Mouse (Mus musculus): Measurements from ENCODE around the gene Cysrt1. TPM values are rescaled to one million over a fixed set of nuclear protein-coding genes. Genes with fewer than 3 reads are reported as not detected.
A peak's percentile ranks its signal among the peaks of the same experiment; 100 is the strongest.

Gene Cysrt1
- polyA plus RNA-seq, 1 experiment from 2014 or later, result not detected

DNA sequence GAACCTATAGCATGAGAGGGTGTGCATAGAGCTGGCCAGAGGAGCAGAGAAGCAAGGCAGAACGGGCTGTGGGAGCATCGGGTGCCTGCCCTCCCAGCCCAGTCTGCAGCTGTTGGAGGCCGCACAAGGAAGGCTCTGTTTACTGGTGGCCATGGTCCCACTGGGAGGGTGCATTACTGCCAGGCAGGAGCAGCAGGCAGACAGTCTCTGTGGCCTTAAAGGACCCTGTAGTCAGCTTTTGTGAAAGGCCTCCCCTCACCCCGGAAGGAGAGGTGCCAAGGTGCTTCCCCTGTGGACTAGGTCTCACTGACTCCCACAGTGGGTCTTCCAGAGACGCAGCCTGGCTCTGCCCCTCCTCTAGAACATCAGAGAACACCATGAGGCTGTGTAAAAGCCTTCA lies 15.4 kb downstream of the Cysrt1 start:
- H3K36me3 ChIP-seq (ENCODE audit: control insufficient read depth, insufficient read depth, low read length), result no peaks in the 10 kb centered on the region
- no peak overlapping the region for H3K27ac ChIP-seq (ENCODE audit: low read depth, low read length)
- no peaks in the 10 kb centered on the region for H3K27me3 ChIP-seq (ENCODE audit: control insufficient read depth, insufficient read depth, low read length)
- no peak overlapping the region for H3K4me2 ChIP-seq (ENCODE audit: low read depth, low read length, severe bottlenecking)
- peaks cover 5% of the 10 kb centered on the region; the same call in 1 of the 2 replicates for H3K4me1 ChIP-seq (replicated peaks; ENCODE audit: control insufficient read depth, insufficient read depth, low read length)
- no peak overlapping the region for H3K9ac ChIP-seq (ENCODE audit: low read length)
- no peak overlapping the region for H3K4me3 ChIP-seq (ENCODE audit: low read depth, low read length)
- DNase-seq (ENCODE audit: low spot score) (no peak), ATAC-seq (replicated peaks; ENCODE audit: low FRiP score) (no peak)
- no peaks in the 10 kb centered on the region for H3K9me3 ChIP-seq (ENCODE audit: control insufficient read depth, low read length)
- WGBS, result 86% methylated on average over 5 of the region's 5 CpGs

DNA sequence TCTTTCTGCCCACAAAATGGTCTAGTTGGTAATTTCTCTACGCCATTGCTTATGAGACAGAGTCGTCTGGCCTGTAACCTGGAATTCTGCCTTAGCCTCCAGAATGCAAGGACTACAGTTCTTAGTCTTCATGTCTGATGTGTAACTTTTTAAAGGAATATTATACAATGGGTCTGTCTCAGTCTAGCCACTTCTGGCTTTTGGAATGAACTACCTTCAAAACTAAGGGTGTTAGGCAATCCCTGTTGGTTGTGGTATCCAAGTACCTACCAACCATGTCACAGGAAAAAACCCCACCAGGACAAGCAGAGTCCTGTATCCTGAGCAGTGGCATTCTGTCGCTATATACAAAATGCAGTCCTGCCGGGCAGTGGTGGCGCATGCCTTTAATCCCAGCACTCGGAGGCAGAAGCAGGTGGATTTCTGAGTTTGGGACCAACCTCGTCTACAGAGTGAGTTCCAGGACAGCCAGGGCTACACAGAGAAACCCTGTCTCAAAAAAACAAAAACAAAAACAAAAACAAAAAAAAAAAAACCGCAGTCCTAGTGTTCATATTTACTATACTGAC lies 16.4 kb downstream of the Cysrt1 start:
- no peak for DNase-seq (ENCODE audit: low spot score)
- peak overlapping the region; percentile 97 for H3K27ac ChIP-seq (ENCODE audit: low read depth, low read length)
- H3K36me3 ChIP-seq (ENCODE audit: control insufficient read depth, insufficient read depth, low read length), result no peaks in the 10 kb centered on the region
- WGBS, result 78% methylated on average over 8 of the region's 8 CpGs
- no peak for ATAC-seq (replicated peaks; ENCODE audit: low FRiP score)
- H3K9ac ChIP-seq (ENCODE audit: low read length), result no peak overlapping the region
- no peaks in the 10 kb centered on the region for H3K27me3 ChIP-seq (ENCODE audit: control insufficient read depth, insufficient read depth, low read length)
- no peak overlapping the region for H3K4me3 ChIP-seq (ENCODE audit: low read depth, low read length)
- peaks cover 5% of the 10 kb centered on the region; the same call in 1 of the 2 replicates for H3K4me1 ChIP-seq (replicated peaks; ENCODE audit: control insufficient read depth, insufficient read depth, low read length)
- H3K9me3 ChIP-seq (ENCODE audit: control insufficient read depth, low read length), result no peaks in the 10 kb centered on the region
- peak overlapping the region; percentile 51; the same call in 1 of the 2 replicates for H3K4me2 ChIP-seq (ENCODE audit: low read depth, low read length, severe bottlenecking)

DNA sequence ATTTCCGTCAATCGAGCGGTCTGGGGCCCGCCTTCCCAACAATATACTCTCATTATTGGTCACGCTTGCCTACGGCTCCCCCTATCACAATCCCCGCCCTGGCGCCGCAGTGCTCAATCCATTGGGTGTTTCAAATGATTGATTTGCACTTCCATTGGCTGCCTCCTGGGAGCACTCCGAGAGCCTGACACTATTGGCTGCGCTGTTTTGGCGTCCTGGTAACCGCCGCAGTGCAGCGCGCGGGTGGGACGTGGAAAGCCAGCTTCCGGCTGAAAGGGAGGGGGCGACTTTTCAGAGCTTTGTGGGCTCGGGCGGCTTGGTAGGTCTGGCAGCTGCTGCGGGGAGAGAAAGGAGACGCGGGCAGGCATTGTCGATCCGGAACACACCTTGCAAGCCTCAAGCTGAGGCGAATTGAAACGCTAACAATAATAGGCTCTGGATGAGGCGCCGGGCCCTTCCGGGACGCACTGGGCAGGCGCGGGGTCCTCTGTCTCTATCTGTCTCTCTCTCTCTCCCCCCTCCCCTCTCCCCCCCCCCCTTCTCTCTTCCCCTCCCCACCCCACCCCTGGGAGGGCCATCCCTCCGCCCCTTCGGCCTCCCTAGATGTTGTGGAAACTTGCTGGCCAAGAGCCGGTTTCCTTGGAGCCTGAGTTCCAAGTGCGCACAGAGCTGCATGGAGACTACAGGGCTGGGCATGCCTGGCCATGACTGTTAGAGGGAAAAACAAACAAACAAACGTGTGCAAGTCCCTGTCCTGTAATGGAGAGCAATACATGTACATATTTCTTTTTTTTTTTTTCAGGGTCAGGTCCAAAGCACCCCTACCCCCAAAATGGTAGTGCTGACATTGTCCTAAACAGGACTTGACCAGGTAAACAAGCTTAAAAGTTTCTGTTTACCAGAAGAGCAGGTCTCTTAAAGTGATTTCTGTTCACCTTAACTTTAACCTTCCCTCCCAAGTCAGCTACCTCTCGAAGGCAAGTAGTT lies 17.2 kb downstream of the Cysrt1 start:
- no peaks in the 10 kb centered on the region for H3K27me3 ChIP-seq (ENCODE audit: control insufficient read depth, insufficient read depth, low read length)
- ATAC-seq (replicated peaks; ENCODE audit: low FRiP score) (peak; percentile 97), DNase-seq (ENCODE audit: low spot score) (peak; percentile 98)
- peaks cover 5% of the 10 kb centered on the region; the same call in 1 of the 2 replicates for H3K4me1 ChIP-seq (replicated peaks; ENCODE audit: control insufficient read depth, insufficient read depth, low read length)
- peak overlapping the region; percentile 51 for H3K4me2 ChIP-seq (ENCODE audit: low read depth, low read length, severe bottlenecking)
- H3K4me3 ChIP-seq (ENCODE audit: low read depth, low read length), result peak overlapping the region; percentile 92
- peak overlapping the region; percentile 70 for H3K9ac ChIP-seq (ENCODE audit: low read length)
- H3K9me3 ChIP-seq (ENCODE audit: control insufficient read depth, low read length), result no peaks in the 10 kb centered on the region
- WGBS, result 2% methylated on average over 41 of the region's 41 CpGs
- H3K27ac ChIP-seq (ENCODE audit: low read depth, low read length), result peak overlapping the region; percentile 97
- H3K36me3 ChIP-seq (ENCODE audit: control insufficient read depth, insufficient read depth, low read length), result no peaks in the 10 kb centered on the region

DNA sequence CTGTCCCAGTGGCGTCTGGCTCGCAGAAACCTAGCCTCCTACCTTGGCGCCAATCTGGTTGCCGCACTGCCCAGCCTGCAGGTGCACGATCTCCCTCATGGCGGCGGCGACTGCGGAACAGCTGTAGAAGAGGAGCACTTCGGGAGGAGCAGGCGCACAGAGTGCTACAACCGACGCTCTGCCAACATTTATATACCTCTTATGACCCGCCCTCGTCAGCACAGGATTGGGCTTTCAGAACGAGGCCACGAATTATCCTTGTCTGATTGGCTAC lies 17.8 kb downstream of the Cysrt1 start, which contains the start of gene Tubb4b:
Gene Tubb4b, minus strand, starts transcription at position 211 of the 274 bp plus-strand sequence.
- Histone ChIP-seq H3K9me3 (ENCODE audit: control insufficient read depth, low read length) (no peaks in the 10 kb centered on the region), H3K27me3 (ENCODE audit: control insufficient read depth, insufficient read depth, low read length) (no peaks in the 10 kb centered on the region), H3K27ac (ENCODE audit: low read depth, low read length) (peak within 1 kb of the TSS; percentile 97), H3K4me3 (ENCODE audit: low read depth, low read length) (peak within 1 kb of the TSS; percentile 92), H3K4me1 (replicated peaks; ENCODE audit: control insufficient read depth, insufficient read depth, low read length) (peaks cover 5% of the 10 kb centered on the region; the same call in 1 of the 2 replicates), H3K4me2 (ENCODE audit: low read depth, low read length, severe bottlenecking) (peak within 1 kb of the TSS; percentile 94), H3K9ac (ENCODE audit: low read length) (peak within 1 kb of the TSS; percentile 86), H3K36me3 (ENCODE audit: control insufficient read depth, insufficient read depth, low read length) (no peaks in the 10 kb centered on the region)
- 1% methylated on average over 17 of the region's 17 CpGs for WGBS
- DNase-seq (ENCODE audit: low spot score), result no peak
- no peak for ATAC-seq (replicated peaks; ENCODE audit: low FRiP score)

DNA sequence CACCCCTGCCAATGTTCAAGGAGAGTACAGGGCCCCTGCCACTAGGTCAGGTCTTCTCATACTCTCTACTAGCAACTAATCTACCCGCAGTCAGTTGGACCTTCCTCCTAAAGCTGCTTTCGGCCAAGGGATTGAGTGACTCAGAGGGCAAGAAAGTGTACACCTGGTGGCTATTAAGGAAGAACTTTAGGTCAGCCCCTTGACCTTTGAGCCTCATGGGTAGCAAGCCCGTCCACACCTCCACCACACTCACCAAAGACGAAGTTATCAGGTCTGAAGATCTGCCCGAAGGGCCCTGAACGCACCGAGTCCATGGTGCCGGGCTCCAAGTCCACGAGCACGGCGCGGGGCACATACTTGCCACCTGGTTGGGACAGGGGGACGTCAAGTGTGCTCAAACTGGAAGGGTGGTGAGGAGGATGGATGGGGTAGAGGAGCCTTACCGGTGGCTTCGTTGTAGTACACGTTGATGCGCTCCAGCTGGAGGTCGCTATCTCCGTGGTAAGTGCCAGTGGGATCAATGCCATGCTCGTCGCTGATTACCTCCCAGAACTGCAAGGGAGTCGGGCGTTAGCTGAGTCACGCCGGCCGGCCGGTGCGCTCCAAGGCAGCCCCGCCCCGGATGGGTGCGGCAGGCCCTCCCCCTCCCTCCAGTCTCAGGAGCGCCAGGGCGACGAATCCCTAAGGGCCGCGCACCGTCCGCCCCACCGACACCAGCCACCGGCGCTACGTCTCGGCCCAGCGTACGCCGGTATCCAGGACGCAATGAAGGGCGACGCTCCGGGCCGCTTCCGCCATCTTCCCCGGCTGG lies 18.4 kb downstream of the Cysrt1 start:
- H3K9me3 ChIP-seq (ENCODE audit: control insufficient read depth, low read length), result no peaks in the 10 kb centered on the region
- 1% methylated on average over 52 of the region's 53 CpGs for WGBS
- peak overlapping the region; percentile 92 for H3K4me3 ChIP-seq (ENCODE audit: low read depth, low read length)
- peak overlapping the region; percentile 89 for H3K27ac ChIP-seq (ENCODE audit: low read depth, low read length)
- H3K36me3 ChIP-seq (ENCODE audit: control insufficient read depth, insufficient read depth, low read length), result no peaks in the 10 kb centered on the region
- no peaks in the 10 kb centered on the region for H3K27me3 ChIP-seq (ENCODE audit: control insufficient read depth, insufficient read depth, low read length)
- ATAC-seq (replicated peaks; ENCODE audit: low FRiP score), result peak; percentile 39
- peaks cover 5% of the 10 kb centered on the region; the same call in 1 of the 2 replicates for H3K4me1 ChIP-seq (replicated peaks; ENCODE audit: control insufficient read depth, insufficient read depth, low read length)
- peak overlapping the region; percentile 86 for H3K9ac ChIP-seq (ENCODE audit: low read length)
- peak; percentile 86 for DNase-seq (ENCODE audit: low spot score)
- peak overlapping the region; percentile 94 for H3K4me2 ChIP-seq (ENCODE audit: low read depth, low read length, severe bottlenecking)

DNA sequence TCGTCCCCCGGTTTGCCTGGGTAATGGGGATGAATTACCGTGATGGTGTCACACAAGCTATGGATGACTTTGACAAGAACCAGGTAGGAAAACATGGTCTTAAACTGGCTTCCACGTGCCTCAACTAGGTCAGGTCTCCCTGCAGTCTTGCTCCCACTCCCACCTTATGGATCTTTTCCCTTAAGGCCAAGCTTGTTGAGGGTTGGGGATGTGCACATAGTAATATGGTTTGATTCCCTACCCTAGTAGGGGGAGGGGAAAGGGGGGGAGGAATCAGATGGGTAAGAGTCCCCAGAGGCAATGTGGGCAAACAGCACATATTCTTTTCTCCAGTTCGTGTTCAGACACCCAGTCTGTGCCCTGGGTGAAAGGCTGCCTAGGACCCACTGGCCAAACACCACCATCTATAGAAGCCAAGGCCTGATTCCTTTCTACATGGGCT lies 20.9 kb downstream of the Cysrt1 start:
- Histone ChIP-seq H3K9me3 (ENCODE audit: control insufficient read depth, low read length) (no peaks in the 10 kb centered on the region), H3K4me2 (ENCODE audit: low read depth, low read length, severe bottlenecking) (no peak overlapping the region), H3K27ac (ENCODE audit: low read depth, low read length) (no peak overlapping the region), H3K27me3 (ENCODE audit: control insufficient read depth, insufficient read depth, low read length) (no peaks in the 10 kb centered on the region), H3K4me1 (replicated peaks; ENCODE audit: control insufficient read depth, insufficient read depth, low read length) (peaks cover 5% of the 10 kb centered on the region; the same call in 1 of the 2 replicates), H3K4me3 (ENCODE audit: low read depth, low read length) (no peak overlapping the region), H3K9ac (ENCODE audit: low read length) (no peak overlapping the region), H3K36me3 (ENCODE audit: control insufficient read depth, insufficient read depth, low read length) (no peaks in the 10 kb centered on the region)
- 79% methylated on average over 5 of the region's 5 CpGs for WGBS
- ATAC-seq (replicated peaks; ENCODE audit: low FRiP score) (no peak), DNase-seq (ENCODE audit: low spot score) (no peak)

DNA sequence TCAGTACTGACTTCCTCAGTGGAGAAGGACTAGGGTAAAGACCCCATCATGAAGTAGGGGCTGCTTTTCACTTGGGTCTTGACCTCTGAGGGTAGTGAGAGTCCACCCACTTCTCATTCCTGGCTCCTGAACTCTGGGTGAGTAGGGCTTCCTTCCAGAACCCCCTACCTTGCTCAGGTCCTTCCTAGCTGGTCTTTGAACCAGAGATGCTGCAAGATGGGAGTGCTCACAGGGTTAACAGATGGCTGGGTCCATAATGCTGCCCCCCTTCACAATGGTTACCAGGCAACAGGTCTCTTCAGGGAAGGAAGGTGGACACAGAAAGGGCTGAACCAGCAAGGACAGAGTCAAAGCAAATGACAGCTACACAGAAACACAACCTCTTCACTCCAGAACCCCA lies 23.8 kb downstream of the Cysrt1 start, which contains the start of gene Fam166a:
Gene Fam166a, plus strand, starts transcription at position 301 of the 400 bp plus-strand sequence.
- Histone ChIP-seq H3K27ac (ENCODE audit: low read depth, low read length) (no peak within 1 kb of the TSS), H3K4me1 (replicated peaks; ENCODE audit: control insufficient read depth, insufficient read depth, low read length) (peaks cover 2% of the 10 kb centered on the region; the same call in 1 of the 2 replicates), H3K4me3 (ENCODE audit: low read depth, low read length) (no peak within 1 kb of the TSS), H3K27me3 (ENCODE audit: control insufficient read depth, insufficient read depth, low read length) (no peaks in the 10 kb centered on the region), H3K36me3 (ENCODE audit: control insufficient read depth, insufficient read depth, low read length) (no peaks in the 10 kb centered on the region), H3K4me2 (ENCODE audit: low read depth, low read length, severe bottlenecking) (no peak within 1 kb of the TSS), H3K9ac (ENCODE audit: low read length) (no peak within 1 kb of the TSS), H3K9me3 (ENCODE audit: control insufficient read depth, low read length) (no peaks in the 10 kb centered on the region)
- DNase-seq (ENCODE audit: low spot score) (no peak), ATAC-seq (replicated peaks; ENCODE audit: low FRiP score) (no peak)

DNA sequence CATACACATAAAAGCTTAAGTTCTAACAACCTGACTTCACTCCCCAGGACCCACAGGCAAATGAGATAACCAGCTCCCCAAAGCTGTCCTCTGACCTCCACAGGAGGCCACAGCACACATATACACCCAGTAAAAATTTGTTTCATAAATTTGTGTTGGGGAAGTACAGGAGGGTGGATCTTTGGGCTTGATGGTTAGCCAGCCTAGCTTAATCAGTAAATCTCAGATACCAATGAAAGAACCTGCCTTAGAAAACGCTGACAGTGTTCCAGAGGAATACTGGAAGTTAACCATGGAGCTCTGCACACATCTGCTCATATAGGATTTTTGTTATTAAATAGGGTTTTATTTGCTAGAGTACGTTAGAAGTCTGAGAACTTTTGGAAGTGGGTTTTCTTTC lies 24.6 kb downstream of the Cysrt1 start:
- no peaks in the 10 kb centered on the region for H3K4me1 ChIP-seq (replicated peaks; ENCODE audit: control insufficient read depth, insufficient read depth, low read length)
- no peaks in the 10 kb centered on the region for H3K27me3 ChIP-seq (ENCODE audit: control insufficient read depth, insufficient read depth, low read length)
- no peak overlapping the region for H3K9ac ChIP-seq (ENCODE audit: low read length)
- no peaks in the 10 kb centered on the region for H3K9me3 ChIP-seq (ENCODE audit: control insufficient read depth, low read length)
- no peak overlapping the region for H3K4me3 ChIP-seq (ENCODE audit: low read depth, low read length)
- H3K27ac ChIP-seq (ENCODE audit: low read depth, low read length), result no peak overlapping the region
- ATAC-seq (replicated peaks; ENCODE audit: low FRiP score), result no peak
- DNase-seq (ENCODE audit: low spot score), result no peak
- WGBS, result 65% methylated on average over 2 of the region's 2 CpGs
- H3K4me2 ChIP-seq (ENCODE audit: low read depth, low read length, severe bottlenecking), result no peak overlapping the region
- no peaks in the 10 kb centered on the region for H3K36me3 ChIP-seq (ENCODE audit: control insufficient read depth, insufficient read depth, low read length)

All from forebrain, embryonic 11.5 days (tissue).